Mouse (Mus musculus): ENCODE results near the gene Slc46a2. TPM values are rescaled to one million over a fixed set of nuclear protein-coding genes. Genes with fewer than 3 reads are reported as not detected.

Slc46a2 gene
- polyA plus RNA-seq, 1 experiment, result not detected

- 25% methylated on average over 5 of the region's 5 CpGs for WGBS
- Histone ChIP-seq H3K4me1 (ENCODE audit: control insufficient read depth, insufficient read depth, low read length) (no peaks in the 10 kb centered on the region; the same call in 1 of the 2 replicates), H3K4me3 (replicated peaks; ENCODE audit: control insufficient read depth, low read depth, low read length) (no peak overlapping the region), H3K27ac (ENCODE audit: control insufficient read depth, insufficient read depth, low read depth, low read length, poor library complexity) (no peak overlapping the region)
- TF ChIP-seq POLR2A (IDR thresholded peaks at IDR 0.05; ENCODE audit: borderline replicate concordance, control insufficient read depth, low read depth, low read length) (no peak), CTCF (IDR thresholded peaks at IDR 0.05; ENCODE audit: control insufficient read depth, insufficient read depth, low read length) (no peak)
Observed at GRCm38 (mm10) chr4:59887011-59887410, 27.8 kb downstream of the Slc46a2 start.

DNA sequence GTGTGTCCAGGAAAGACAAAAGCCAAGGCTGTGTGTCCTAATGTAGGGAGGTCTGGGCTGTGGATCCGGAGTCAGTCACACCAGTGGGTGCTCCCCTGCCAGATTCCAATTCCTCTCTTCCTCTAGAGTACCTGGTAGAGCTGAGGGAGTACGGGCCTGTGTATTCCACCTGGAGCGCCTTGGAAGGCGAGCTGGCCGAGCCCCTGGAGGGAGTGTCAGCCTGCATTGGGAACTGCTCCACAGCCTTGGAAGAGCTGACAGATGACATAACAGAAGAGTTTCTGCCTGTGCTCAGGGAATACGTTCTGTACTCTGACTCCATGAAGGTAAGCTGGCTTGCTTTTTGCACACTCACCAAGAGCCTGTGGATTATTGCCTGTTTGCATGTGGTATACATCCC lies 28.6 kb downstream of the Slc46a2 start:
- 89% methylated on average over 6 of the region's 6 CpGs for WGBS
- no peak for TF ChIP-seq POLR2A (IDR thresholded peaks at IDR 0.05; ENCODE audit: borderline replicate concordance, control insufficient read depth, low read depth, low read length)
- no peak for TF ChIP-seq CTCF (IDR thresholded peaks at IDR 0.05; ENCODE audit: control insufficient read depth, insufficient read depth, low read length)
- Histone ChIP-seq H3K27ac (ENCODE audit: control insufficient read depth, insufficient read depth, low read depth, low read length, poor library complexity) (no peak overlapping the region), H3K4me3 (replicated peaks; ENCODE audit: control insufficient read depth, low read depth, low read length) (no peak overlapping the region), H3K4me1 (ENCODE audit: control insufficient read depth, insufficient read depth, low read length) (no peaks in the 10 kb centered on the region; the same call in 1 of the 2 replicates)

DNA sequence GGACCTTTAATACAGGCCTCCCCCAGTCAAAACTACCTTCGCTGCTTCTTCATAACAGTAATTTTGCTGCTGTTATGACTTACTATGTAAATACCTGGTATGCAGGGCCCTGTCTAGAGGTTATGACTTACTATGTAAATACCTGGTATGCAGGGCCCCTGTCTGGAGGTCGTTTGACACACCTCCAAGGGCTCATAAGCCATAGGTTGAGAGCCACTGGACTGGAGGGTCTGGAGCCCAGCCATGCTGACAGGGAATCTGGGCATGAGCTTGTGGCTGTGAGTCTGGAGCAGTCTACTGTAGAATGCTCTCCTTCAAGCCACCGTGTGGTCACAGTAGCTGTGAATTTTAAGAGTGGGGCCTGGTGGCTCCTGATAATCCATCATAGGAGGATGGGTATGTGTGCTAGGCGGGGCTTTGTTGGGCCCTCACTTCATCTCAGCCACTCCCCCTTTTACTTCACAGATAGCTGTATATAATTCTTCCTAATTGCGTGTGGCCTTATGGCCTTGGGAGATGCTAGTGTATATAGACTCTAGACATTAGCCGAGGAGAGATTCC lies 30.6 kb downstream of the Slc46a2 start:
- TF ChIP-seq CTCF (IDR thresholded peaks at IDR 0.05; ENCODE audit: control insufficient read depth, insufficient read depth, low read length) (no peak), POLR2A (IDR thresholded peaks at IDR 0.05; ENCODE audit: borderline replicate concordance, control insufficient read depth, low read depth, low read length) (no peak)
- Histone ChIP-seq H3K4me3 (replicated peaks; ENCODE audit: control insufficient read depth, low read depth, low read length) (no peak overlapping the region), H3K27ac (ENCODE audit: control insufficient read depth, insufficient read depth, low read depth, low read length, poor library complexity) (no peak overlapping the region), H3K4me1 (ENCODE audit: control insufficient read depth, insufficient read depth, low read length) (no peaks in the 10 kb centered on the region; the same call in 1 of the 2 replicates)
- 76% methylated on average over 6 of the region's 6 CpGs for WGBS

- H3K27ac ChIP-seq (ENCODE audit: control insufficient read depth, insufficient read depth, low read depth, low read length, poor library complexity), result no peak overlapping the region
- peaks cover 1% of the 10 kb centered on the region; the same call in 1 of the 2 replicates for H3K4me1 ChIP-seq (ENCODE audit: control insufficient read depth, insufficient read depth, low read length)
- 75% methylated on average over 2 of the region's 2 CpGs for WGBS
- TF ChIP-seq POLR2A (IDR thresholded peaks at IDR 0.05; ENCODE audit: borderline replicate concordance, control insufficient read depth, low read depth, low read length) (no peak), CTCF (IDR thresholded peaks at IDR 0.05; ENCODE audit: control insufficient read depth, insufficient read depth, low read length) (no peak)
- no peak overlapping the region for H3K4me3 ChIP-seq (replicated peaks; ENCODE audit: control insufficient read depth, low read depth, low read length)
Observed at GRCm38 (mm10) chr4:59881210-59881609, 33.6 kb downstream of the Slc46a2 start.

GRCm38 (mm10) chr4:59880725-59881124 lies 34.1 kb downstream of the Slc46a2 start:
- TF ChIP-seq CTCF (IDR thresholded peaks at IDR 0.05; ENCODE audit: control insufficient read depth, insufficient read depth, low read length), result no peak
- no peak for TF ChIP-seq POLR2A (IDR thresholded peaks at IDR 0.05; ENCODE audit: borderline replicate concordance, control insufficient read depth, low read depth, low read length)
- no peak overlapping the region for H3K4me3 ChIP-seq (replicated peaks; ENCODE audit: control insufficient read depth, low read depth, low read length)
- WGBS, result 87% methylated on average over 5 of the region's 5 CpGs
- H3K27ac ChIP-seq (ENCODE audit: control insufficient read depth, insufficient read depth, low read depth, low read length, poor library complexity), result no peak overlapping the region
- H3K4me1 ChIP-seq (ENCODE audit: control insufficient read depth, insufficient read depth, low read length), result peaks cover 1% of the 10 kb centered on the region; the same call in 1 of the 2 replicates

- H3K4me3 ChIP-seq (replicated peaks; ENCODE audit: control insufficient read depth, low read depth, low read length), result no peak overlapping the region
- H3K4me1 ChIP-seq (ENCODE audit: control insufficient read depth, insufficient read depth, low read length), result peaks cover 1% of the 10 kb centered on the region; the same call in 1 of the 2 replicates
- H3K27ac ChIP-seq (ENCODE audit: control insufficient read depth, insufficient read depth, low read depth, low read length, poor library complexity), result no peak overlapping the region
- 23% methylated on average over 3 of the region's 3 CpGs for WGBS
- TF ChIP-seq CTCF (IDR thresholded peaks at IDR 0.05; ENCODE audit: control insufficient read depth, insufficient read depth, low read length), result no peak
- no peak for TF ChIP-seq POLR2A (IDR thresholded peaks at IDR 0.05; ENCODE audit: borderline replicate concordance, control insufficient read depth, low read depth, low read length)
Observed at GRCm38 (mm10) chr4:59879444-59879843, 35.4 kb downstream of the Slc46a2 start.

- Histone ChIP-seq H3K4me1 (ENCODE audit: control insufficient read depth, insufficient read depth, low read length) (peaks cover 1% of the 10 kb centered on the region; the same call in 1 of the 2 replicates), H3K4me3 (replicated peaks; ENCODE audit: control insufficient read depth, low read depth, low read length) (no peak overlapping the region), H3K27ac (ENCODE audit: control insufficient read depth, insufficient read depth, low read depth, low read length, poor library complexity) (no peak overlapping the region)
- WGBS, result 44% methylated on average over 8 of the region's 8 CpGs
- TF ChIP-seq POLR2A (IDR thresholded peaks at IDR 0.05; ENCODE audit: borderline replicate concordance, control insufficient read depth, low read depth, low read length), result no peak
- no peak for TF ChIP-seq CTCF (IDR thresholded peaks at IDR 0.05; ENCODE audit: control insufficient read depth, insufficient read depth, low read length)
Observed at GRCm38 (mm10) chr4:59878595-59878994, 36.3 kb downstream of the Slc46a2 start.

DNA sequence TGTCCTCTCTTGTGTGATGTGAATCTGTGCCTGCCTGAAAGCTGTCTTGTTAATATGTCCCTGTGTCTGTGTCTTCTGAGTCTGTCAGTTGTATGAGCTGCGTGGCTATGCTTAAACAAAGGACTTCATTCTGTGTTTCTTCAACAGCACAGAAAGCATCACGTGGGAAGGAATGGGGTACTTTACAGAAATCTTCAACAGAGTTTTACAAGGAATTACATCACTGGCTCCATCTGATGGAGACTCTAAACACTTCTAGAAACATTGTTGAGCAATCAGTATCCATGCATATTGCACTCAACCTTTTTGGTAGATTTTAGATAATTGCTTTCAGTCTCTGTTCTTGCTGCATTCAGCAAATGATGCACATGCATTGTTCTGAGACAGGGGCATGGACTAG lies 37.8 kb downstream of the Slc46a2 start:
- TF ChIP-seq CTCF (IDR thresholded peaks at IDR 0.05; ENCODE audit: control insufficient read depth, insufficient read depth, low read length) (no peak), POLR2A (IDR thresholded peaks at IDR 0.05; ENCODE audit: borderline replicate concordance, control insufficient read depth, low read depth, low read length) (no peak)
- WGBS, result 64% methylated on average over 2 of the region's 2 CpGs
- peaks cover 1% of the 10 kb centered on the region; the same call in 1 of the 2 replicates for H3K4me1 ChIP-seq (ENCODE audit: control insufficient read depth, insufficient read depth, low read length)
- no peak overlapping the region for H3K27ac ChIP-seq (ENCODE audit: control insufficient read depth, insufficient read depth, low read depth, low read length, poor library complexity)
- no peak overlapping the region for H3K4me3 ChIP-seq (replicated peaks; ENCODE audit: control insufficient read depth, low read depth, low read length)

All from bone marrow, adult 2 months (tissue).